Mouse (Mus musculus) adrenal gland, adult 18-20 months (tissue): Measurements from ENCODE around the gene Amigo2. TPM values are rescaled to one million over a fixed set of nuclear protein-coding genes. Genes with fewer than 3 reads are reported as not detected.

Source experiments
- DNase-seq, 2 experiments: peaks; one replicate each; pipeline ENCODE4 v3.0.0; 2021 to 2022; ENCODE audit warnings: low spot score in 2 of 2
- long read RNA-seq, 2 experiments: library from polyadenylated mRNA; stranded (forward); transcript quantifications; one replicate each; pipeline ENCODE4 v2.0.0; 2021
- total RNA-seq, 2 experiments: library from RNA; stranded (reverse); gene quantifications; 1 replicate in 1 of 2; 2 replicates in 1 of 2; pipeline ENCODE4 v1.2.3; 2021

Gene Amigo2
- total RNA-seq, result 1 to 10 TPM; 5.7 to 9.0 TPM
- long read RNA-seq, experiment 1, partial matches to known transcripts, result 0 of 16 reads
- long read RNA-seq, experiment 1, other reads (novel, unspliced or antisense), result 10 of 16 reads
- long read RNA-seq, experiment 2, transcript Amigo2-201 (2 exons, 2,801 nt), result major isoform, 9 of 26 reads
- long read RNA-seq, experiment 2, transcript Amigo2-202 (1 exons, 2,998 nt), result minor isoform, 5 of 26 reads
- long read RNA-seq, experiment 2, partial matches to known transcripts, result 0 of 26 reads
- long read RNA-seq, experiment 2, other reads (novel, unspliced or antisense), result 12 of 26 reads

- DNase-seq, result peak; percentile 71 to 73
Observed at GRCm38 (mm10) chr15:97246911-97247790, at the start of gene Amigo2, which contains the start of gene Pced1b. TSS of gene Amigo2 (minus strand) at chr15:97247287. TSS of gene Pced1b (plus strand) at chr15:97247107.

GRCm38 (mm10) chr15:97291291-97292050 is 44.4 kb upstream of the Amigo2 start:
- DNase-seq, result peak in 1 of 2 experiments; percentile 34

GRCm38 (mm10) chr15:97290351-97290750 is 43.3 kb upstream of the Amigo2 start:
- DNase-seq, result no peak

GRCm38 (mm10) chr15:97289176-97289575 is 42.1 kb upstream of the Amigo2 start:
- no peak for DNase-seq

- DNase-seq, result no peak
Observed at GRCm38 (mm10) chr15:97288690-97289089, 41.6 kb upstream of the Amigo2 start.

- no peak for DNase-seq
Observed at GRCm38 (mm10) chr15:97287436-97288143, 40.5 kb upstream of the Amigo2 start.

- DNase-seq, result no peak
Observed at GRCm38 (mm10) chr15:97286731-97287130, 39.6 kb upstream of the Amigo2 start.

- DNase-seq, result no peak
Observed at GRCm38 (mm10) chr15:97285665-97286212, 38.7 kb upstream of the Amigo2 start.

GRCm38 (mm10) chr15:97284201-97284600 is 37.1 kb upstream of the Amigo2 start:
- DNase-seq, result no peak

GRCm38 (mm10) chr15:97282572-97282881 is 35.4 kb upstream of the Amigo2 start:
- peak in 1 of 2 experiments; percentile 6 for DNase-seq

- DNase-seq, result no peak
Observed at GRCm38 (mm10) chr15:97281712-97282571, 34.9 kb upstream of the Amigo2 start.

- DNase-seq, result no peak
Observed at GRCm38 (mm10) chr15:97280776-97281175, 33.7 kb upstream of the Amigo2 start.

- no peak for DNase-seq
Observed at GRCm38 (mm10) chr15:97280131-97280530, 33.0 kb upstream of the Amigo2 start.

GRCm38 (mm10) chr15:97278340-97278948 is 31.4 kb upstream of the Amigo2 start:
- DNase-seq, result no peak

GRCm38 (mm10) chr15:97277328-97277727 is 30.2 kb upstream of the Amigo2 start:
- no peak for DNase-seq

- no peak for DNase-seq
Observed at GRCm38 (mm10) chr15:97276660-97277153, 29.6 kb upstream of the Amigo2 start.

- no peak for DNase-seq
Observed at GRCm38 (mm10) chr15:97275626-97276395, 28.7 kb upstream of the Amigo2 start.

- DNase-seq, result no peak
Observed at GRCm38 (mm10) chr15:97272831-97273230, 25.7 kb upstream of the Amigo2 start.
